Mouse (Mus musculus) limb, embryonic 14.5 days (tissue): Measurements from ENCODE around the gene Cmya5. TPM values are rescaled to one million over a fixed set of nuclear protein-coding genes. Genes with fewer than 3 reads are reported as not detected.

Experiments
- ATAC-seq: fragments of 200-750 bp; cut with Nextera tagmentation; 2 replicates; pipeline ENCODE4 v1.8.0; 2017; ENCODE audit warnings: low read depth, moderate number of reproducible peaks, moderate TSS enrichment; ENCODE audit not compliant: low FRiP score
- DNase-seq: peaks from one replicate; pipeline ENCODE4 v3.0.0-alpha.2; 2015; ENCODE audit warnings: low spot score
- H3K27ac ChIP-seq: fragments of 300-500 bp; sonication (generic); replicated peaks from 2 replicates; pipeline ENCODE4 v1.5.1; 2014; ENCODE audit warnings: low read depth, mild to moderate bottlenecking, low read length, moderate library complexity, mixed read lengths
- H3K27me3 ChIP-seq: fragments of 300-500 bp; sonication (generic); 2 replicates; pipeline ENCODE4 v1.6.1; 2014; ENCODE audit warnings: low read length, mixed read lengths; ENCODE audit not compliant: control insufficient read depth, insufficient read depth
- H3K36me3 ChIP-seq: fragments of 300-500 bp; sonication (generic); 2 replicates; pipeline ENCODE4 v1.6.1; 2014; ENCODE audit warnings: mild to moderate bottlenecking, low read length, moderate library complexity, mixed read lengths; ENCODE audit not compliant: control insufficient read depth, insufficient read depth
- H3K4me1 ChIP-seq: fragments of 300-500 bp; sonication (generic); 2 replicates; pipeline ENCODE4 v1.6.1; 2014; ENCODE audit warnings: antibody characterized with exemption, low read length, mixed read lengths; ENCODE audit not compliant: control insufficient read depth, insufficient read depth
- H3K4me2 ChIP-seq: fragments of 300-500 bp; sonication (generic); replicated peaks from 2 replicates; pipeline ENCODE4 v1.6.1; 2014; ENCODE audit warnings: low read depth, mild to moderate bottlenecking, low read length, moderate library complexity; ENCODE audit not compliant: severe bottlenecking
- H3K4me3 ChIP-seq: fragments of 300-500 bp; sonication (generic); replicated peaks from 2 replicates; pipeline ENCODE4 v1.5.1; 2014; ENCODE audit warnings: low read length
- H3K9ac ChIP-seq: fragments of 300-500 bp; sonication (generic); 2 replicates; pipeline ENCODE4 v1.6.1; 2014; ENCODE audit warnings: mild to moderate bottlenecking, low read depth, low read length, moderate library complexity; ENCODE audit not compliant: severe bottlenecking
- H3K9me3 ChIP-seq: fragments of 300-500 bp; sonication (generic); 2 replicates; pipeline ENCODE4 v1.6.1; 2016; ENCODE audit warnings: low read length; ENCODE audit not compliant: control insufficient read depth
- POLR2A ChIP-seq: fragments of 200-500 bp; IDR thresholded peaks from 2 replicates; pipeline ENCODE4 v1.8.0; 2012; ENCODE audit warnings: inconsistent platforms, mild to moderate bottlenecking, moderate library complexity, borderline replicate concordance; ENCODE audit not compliant: insufficient read depth, insufficient read length; ENCODE audit errors: extremely low read depth
- WGBS: fragments of 180-500 bp; shearing (Covaris S2); extraction: QIAGEN DNeasy Blood & Tissue Kit; methylation state at CpG from one replicate; pipeline ENCODE4 v1.1.7; 2014; 5-methylcytosine and 5-hydroxymethylcytosine counted together
- polyA plus RNA-seq, 2 experiments: library from polyadenylated mRNA; depleted of rRNA in 1 of 2; stranded (reverse) in 1 of 2; unstranded in 1 of 2; fragments of >200 nt; fragmentation: Nextera tagmentation in 1 of 2; extraction: Ambion mirVana in 1 of 2; gene quantifications; 2 replicates each; pipeline versions ENCODE4 v1.2.1 to v1.2.3; 2012 to 2014

The Cmya5 gene
- polyA plus RNA-seq, 2 experiments = 0.73 to 0.78 TPM

DNA sequence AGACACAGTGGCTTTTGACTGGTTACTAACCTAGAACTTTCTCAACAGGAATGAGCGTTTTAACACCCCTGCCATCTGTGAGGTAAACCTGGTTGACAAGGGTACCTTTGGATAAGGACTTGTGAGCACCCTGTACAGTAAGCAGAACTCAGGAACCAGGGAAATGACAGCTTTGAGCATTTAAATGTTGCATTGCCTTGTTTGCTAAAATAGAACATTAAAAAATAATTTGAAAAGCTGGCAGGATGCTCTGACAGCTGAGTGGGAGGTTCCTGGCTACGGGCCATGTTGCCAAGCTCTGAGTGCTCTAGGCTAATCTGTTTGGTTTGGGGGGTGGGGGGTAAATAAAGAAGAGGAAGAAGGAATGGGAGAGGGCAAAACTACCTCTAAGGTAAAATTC lies 70.9 kb downstream of the Cmya5 start:
- Histone ChIP-seq H3K4me2 (peak overlapping the region; percentile 36; the same call in 1 of the 2 replicates), H3K9me3 (peaks cover 8% of the 10 kb centered on the region; the same call in 1 of the 2 replicates), H3K9ac (no peak overlapping the region), H3K27ac (no peak overlapping the region), H3K27me3 (no peaks in the 10 kb centered on the region), H3K4me3 (no peak overlapping the region), H3K36me3 (no peaks in the 10 kb centered on the region), H3K4me1 (peaks cover 15% of the 10 kb centered on the region; the same call in 1 of the 2 replicates)
- no peak for TF ChIP-seq POLR2A
- ATAC-seq (no peak), DNase-seq (peak; percentile 7)
- 31% methylated on average over 2 of the region's 2 CpGs for WGBS

DNA sequence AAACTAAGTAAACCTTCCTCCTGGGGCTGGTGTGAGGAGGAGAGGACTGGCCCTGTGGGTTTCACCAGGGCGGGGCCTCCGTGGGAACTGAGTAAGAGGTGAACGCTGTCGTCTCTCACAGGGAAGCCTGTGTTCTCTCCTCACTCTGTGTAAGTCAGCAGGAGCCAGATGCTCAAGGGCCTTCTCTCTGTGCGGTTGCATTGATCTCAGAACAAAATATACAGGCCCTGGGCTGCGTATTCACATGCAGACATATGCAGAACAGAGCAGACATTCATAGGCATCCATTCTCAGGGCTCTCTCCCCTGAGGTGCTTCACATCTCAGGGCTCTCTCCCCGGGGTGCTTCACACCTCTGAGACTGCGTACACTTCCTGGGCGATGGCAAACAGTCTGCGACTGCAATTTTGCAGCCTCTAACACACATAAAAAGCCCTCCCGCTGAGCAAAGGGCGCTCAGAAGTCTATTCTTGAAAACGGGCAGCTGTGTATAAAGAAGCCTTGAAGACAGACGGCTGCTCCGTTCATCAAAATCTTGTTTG lies 71.6 kb downstream of the Cmya5 start:
- H3K4me3 ChIP-seq = no peak overlapping the region
- no peak for TF ChIP-seq POLR2A
- peaks cover 15% of the 10 kb centered on the region; the same call in 1 of the 2 replicates for H3K4me1 ChIP-seq
- peaks cover 8% of the 10 kb centered on the region; the same call in 1 of the 2 replicates for H3K9me3 ChIP-seq
- H3K4me2 ChIP-seq = peak overlapping the region; percentile 31
- no peak overlapping the region for H3K9ac ChIP-seq
- ATAC-seq (0 out of 2 replicates have a peak, but pooled peaks have one; percentile 26), DNase-seq (peak; percentile 22)
- 8% methylated on average over 15 of the region's 15 CpGs for WGBS
- H3K27me3 ChIP-seq = no peaks in the 10 kb centered on the region
- H3K27ac ChIP-seq = no peak overlapping the region
- H3K36me3 ChIP-seq = no peaks in the 10 kb centered on the region

DNA sequence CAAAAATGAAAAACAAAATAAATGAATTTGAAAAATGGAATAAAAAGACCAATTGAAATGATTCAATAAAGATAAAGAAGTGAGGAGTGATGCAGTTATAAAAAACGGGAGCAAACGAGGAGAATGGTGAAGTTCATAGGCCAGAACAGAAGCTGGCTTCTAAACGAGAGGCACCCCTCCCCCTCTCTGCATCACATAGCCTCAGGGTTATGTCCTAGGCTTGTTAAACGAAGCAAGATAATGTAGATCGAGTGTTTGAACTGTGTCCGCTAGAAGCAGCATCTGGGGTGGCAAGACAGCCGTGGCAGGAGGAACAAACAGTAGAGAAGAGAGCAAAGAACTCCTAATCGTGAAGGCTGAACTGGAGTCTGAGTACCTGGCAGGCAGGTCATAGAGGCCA lies 74.1 kb downstream of the Cmya5 start:
- no peak overlapping the region for H3K4me3 ChIP-seq
- 30% methylated on average over 8 of the region's 8 CpGs for WGBS
- no peak for ATAC-seq
- DNase-seq = no peak
- no peak overlapping the region for H3K9ac ChIP-seq
- peaks cover 15% of the 10 kb centered on the region; the same call in 1 of the 2 replicates for H3K4me1 ChIP-seq
- H3K36me3 ChIP-seq = no peaks in the 10 kb centered on the region
- H3K9me3 ChIP-seq = no peaks in the 10 kb centered on the region
- TF ChIP-seq POLR2A = no peak
- no peak overlapping the region for H3K4me2 ChIP-seq
- no peak overlapping the region for H3K27ac ChIP-seq
- H3K27me3 ChIP-seq = no peaks in the 10 kb centered on the region

DNA sequence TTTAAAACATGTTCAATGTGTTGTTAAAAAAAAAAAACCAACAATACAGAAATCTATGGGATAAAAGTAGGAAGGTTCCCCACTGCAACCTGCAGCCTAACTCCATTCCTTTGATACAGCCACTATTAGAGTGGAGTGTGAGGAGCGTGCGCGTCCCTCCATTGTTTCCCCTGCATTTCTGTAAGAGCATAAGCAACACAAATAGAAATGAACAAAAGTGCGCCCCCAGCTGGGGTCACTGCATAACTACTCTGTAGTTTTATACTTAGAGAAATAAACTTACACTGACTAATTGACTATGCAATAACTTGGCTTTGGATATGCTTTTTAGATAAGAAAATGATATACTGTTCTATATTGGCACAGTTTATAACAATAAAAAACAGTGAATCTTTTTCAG lies 75.0 kb downstream of the Cmya5 start:
- TF ChIP-seq POLR2A = no peak
- no peak overlapping the region for H3K9ac ChIP-seq
- no peaks in the 10 kb centered on the region for H3K27me3 ChIP-seq
- no peaks in the 10 kb centered on the region for H3K9me3 ChIP-seq
- 70% methylated on average over 4 of the region's 4 CpGs for WGBS
- no peak overlapping the region for H3K4me2 ChIP-seq
- DNase-seq (no peak), ATAC-seq (no peak)
- H3K36me3 ChIP-seq = no peaks in the 10 kb centered on the region
- H3K4me1 ChIP-seq = peaks cover 13% of the 10 kb centered on the region; the same call in 1 of the 2 replicates
- H3K4me3 ChIP-seq = no peak overlapping the region
- H3K27ac ChIP-seq = no peak overlapping the region

DNA sequence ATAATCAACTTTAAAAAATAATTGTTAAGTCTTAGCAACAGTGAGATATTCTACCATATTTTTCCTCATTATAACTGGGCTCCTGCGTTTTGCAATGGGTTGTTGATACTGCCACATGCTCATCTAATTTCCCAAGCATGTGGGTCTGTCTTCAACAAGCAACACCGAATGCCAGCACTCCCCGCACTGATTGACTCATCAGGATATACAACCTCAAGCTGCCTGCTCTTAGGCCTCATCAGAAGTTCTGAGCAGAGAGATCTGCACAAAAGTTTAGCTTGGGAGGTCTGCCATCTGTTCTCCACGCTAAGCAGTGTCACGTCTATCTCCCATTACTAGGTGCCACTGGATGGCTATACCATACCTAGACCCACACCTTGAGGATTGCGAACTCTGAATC lies 76.2 kb downstream of the Cmya5 start:
- H3K36me3 ChIP-seq = no peaks in the 10 kb centered on the region
- no peaks in the 10 kb centered on the region for H3K9me3 ChIP-seq
- H3K27ac ChIP-seq = no peak overlapping the region
- WGBS = 87% methylated on average over 6 of the region's 6 CpGs
- ATAC-seq (no peak), DNase-seq (no peak)
- no peak overlapping the region for H3K4me3 ChIP-seq
- TF ChIP-seq POLR2A = no peak
- H3K4me2 ChIP-seq = no peak overlapping the region
- no peak overlapping the region for H3K9ac ChIP-seq
- peaks cover 7% of the 10 kb centered on the region; the same call in 1 of the 2 replicates for H3K4me1 ChIP-seq
- no peaks in the 10 kb centered on the region for H3K27me3 ChIP-seq
